Mouse (Mus musculus): ENCODE measurements around the gene Gm11060. TPM values are rescaled to one million over a fixed set of nuclear protein-coding genes. Genes with fewer than 3 reads are reported as not detected.

Gene Gm11060
- polyA plus RNA-seq, 1 experiment from 2014 or later, result not detected

GRCm38 (mm10) chr2:105086081-105086480 is 5.7 kb upstream of the Gm11060 start:
- H3K27me3 ChIP-seq, result 0 out of 2 replicates have a peak, but pooled peaks cover 3% of the 10 kb centered on the region
- no peaks in the 10 kb centered on the region for H3K9me3 ChIP-seq (replicated peaks)
- no peaks in the 10 kb centered on the region for H3K36me3 ChIP-seq
- no peak overlapping the region for H3K27ac ChIP-seq (replicated peaks)
- peaks cover 4% of the 10 kb centered on the region; the same call in 1 of the 2 replicates for H3K4me1 ChIP-seq
- no peak overlapping the region for H3K4me2 ChIP-seq (replicated peaks)
- 87% methylated on average over 3 of the region's 3 CpGs for WGBS
- no peak overlapping the region for H3K9ac ChIP-seq
- no peak overlapping the region for H3K4me3 ChIP-seq (replicated peaks)
- no peak for ATAC-seq (ENCODE audit: insufficient number of reproducible peaks, low FRiP score, low TSS enrichment, low read depth)

- H3K27me3 ChIP-seq, result no peaks in the 10 kb centered on the region
- H3K9ac ChIP-seq, result no peak overlapping the region
- no peak overlapping the region for H3K4me3 ChIP-seq (replicated peaks)
- no peak for ATAC-seq (ENCODE audit: insufficient number of reproducible peaks, low FRiP score, low TSS enrichment, low read depth)
- H3K4me2 ChIP-seq (replicated peaks), result no peak overlapping the region
- no peak overlapping the region for H3K27ac ChIP-seq (replicated peaks)
- no peaks in the 10 kb centered on the region for H3K9me3 ChIP-seq (replicated peaks)
- H3K36me3 ChIP-seq, result no peaks in the 10 kb centered on the region
- WGBS, result 84% methylated on average over 3 of the region's 3 CpGs
- H3K4me1 ChIP-seq, result peaks cover 4% of the 10 kb centered on the region; the same call in 1 of the 2 replicates
Observed at GRCm38 (mm10) chr2:105088005-105088404, 3.8 kb upstream of the Gm11060 start.

GRCm38 (mm10) chr2:105089083-105089482 is 2.7 kb upstream of the Gm11060 start:
- Histone ChIP-seq H3K4me1 (peaks cover 4% of the 10 kb centered on the region; the same call in 1 of the 2 replicates), H3K4me3 (replicated peaks) (no peak overlapping the region), H3K36me3 (no peaks in the 10 kb centered on the region), H3K27ac (replicated peaks) (no peak overlapping the region), H3K4me2 (replicated peaks) (no peak overlapping the region), H3K9me3 (replicated peaks) (no peaks in the 10 kb centered on the region), H3K9ac (no peak overlapping the region), H3K27me3 (no peaks in the 10 kb centered on the region)
- 43% methylated on average over 4 of the region's 4 CpGs for WGBS
- ATAC-seq (ENCODE audit: insufficient number of reproducible peaks, low FRiP score, low TSS enrichment, low read depth), result no peak

GRCm38 (mm10) chr2:105089581-105090508 is 2.0 kb upstream of the Gm11060 start:
- no peak overlapping the region for H3K4me2 ChIP-seq (replicated peaks)
- WGBS, result 42% methylated on average over 7 of the region's 7 CpGs
- H3K4me3 ChIP-seq (replicated peaks), result no peak overlapping the region
- no peaks in the 10 kb centered on the region for H3K9me3 ChIP-seq (replicated peaks)
- ATAC-seq (ENCODE audit: insufficient number of reproducible peaks, low FRiP score, low TSS enrichment, low read depth), result no peak
- H3K36me3 ChIP-seq, result no peaks in the 10 kb centered on the region
- peaks cover 4% of the 10 kb centered on the region; the same call in 1 of the 2 replicates for H3K4me1 ChIP-seq
- no peak overlapping the region for H3K9ac ChIP-seq
- H3K27ac ChIP-seq (replicated peaks), result no peak overlapping the region
- H3K27me3 ChIP-seq, result no peaks in the 10 kb centered on the region

GRCm38 (mm10) chr2:105090991-105091390 is 827 bp upstream of the Gm11060 start:
- Histone ChIP-seq H3K36me3 (no peaks in the 10 kb centered on the region), H3K4me1 (peaks cover 4% of the 10 kb centered on the region; the same call in 1 of the 2 replicates), H3K4me2 (replicated peaks) (no peak overlapping the region), H3K9me3 (replicated peaks) (no peaks in the 10 kb centered on the region), H3K27ac (replicated peaks) (no peak overlapping the region), H3K4me3 (replicated peaks) (no peak overlapping the region), H3K27me3 (no peaks in the 10 kb centered on the region), H3K9ac (no peak overlapping the region)
- ATAC-seq (ENCODE audit: insufficient number of reproducible peaks, low FRiP score, low TSS enrichment, low read depth), result no peak
- 63% methylated on average over 5 of the region's 5 CpGs for WGBS

GRCm38 (mm10) chr2:105097294-105097953 is 5.6 kb downstream of the Gm11060 start:
- ATAC-seq (ENCODE audit: insufficient number of reproducible peaks, low FRiP score, low TSS enrichment, low read depth), result no peak
- Histone ChIP-seq H3K9me3 (replicated peaks) (no peaks in the 10 kb centered on the region), H3K4me1 (no peaks in the 10 kb centered on the region), H3K4me2 (replicated peaks) (no peak overlapping the region), H3K27me3 (no peaks in the 10 kb centered on the region), H3K36me3 (no peaks in the 10 kb centered on the region), H3K9ac (no peak overlapping the region), H3K27ac (replicated peaks) (no peak overlapping the region), H3K4me3 (replicated peaks) (no peak overlapping the region)
- WGBS, result 85% methylated on average over 22 of the region's 22 CpGs

GRCm38 (mm10) chr2:105099410-105099809 is 7.6 kb downstream of the Gm11060 start:
- Histone ChIP-seq H3K27ac (replicated peaks) (no peak overlapping the region), H3K9me3 (replicated peaks) (no peaks in the 10 kb centered on the region), H3K36me3 (no peaks in the 10 kb centered on the region), H3K4me3 (replicated peaks) (no peak overlapping the region), H3K4me2 (replicated peaks) (no peak overlapping the region), H3K9ac (no peak overlapping the region), H3K27me3 (no peaks in the 10 kb centered on the region), H3K4me1 (no peaks in the 10 kb centered on the region)
- WGBS, result 57% methylated on average over 7 of the region's 7 CpGs
- ATAC-seq (ENCODE audit: insufficient number of reproducible peaks, low FRiP score, low TSS enrichment, low read depth), result no peak

GRCm38 (mm10) chr2:105100541-105100940 is 8.7 kb downstream of the Gm11060 start:
- no peaks in the 10 kb centered on the region for H3K36me3 ChIP-seq
- H3K4me3 ChIP-seq (replicated peaks), result no peak overlapping the region
- no peak for ATAC-seq (ENCODE audit: insufficient number of reproducible peaks, low FRiP score, low TSS enrichment, low read depth)
- H3K9me3 ChIP-seq (replicated peaks), result no peaks in the 10 kb centered on the region
- 39% methylated on average over 7 of the region's 7 CpGs for WGBS
- no peak overlapping the region for H3K4me2 ChIP-seq (replicated peaks)
- H3K27me3 ChIP-seq, result no peaks in the 10 kb centered on the region
- H3K9ac ChIP-seq, result no peak overlapping the region
- no peaks in the 10 kb centered on the region for H3K4me1 ChIP-seq
- H3K27ac ChIP-seq (replicated peaks), result no peak overlapping the region

- Histone ChIP-seq H3K9ac (no peak overlapping the region), H3K4me3 (replicated peaks) (no peak overlapping the region), H3K9me3 (replicated peaks) (no peaks in the 10 kb centered on the region), H3K36me3 (no peaks in the 10 kb centered on the region), H3K27ac (replicated peaks) (no peak overlapping the region), H3K4me2 (replicated peaks) (no peak overlapping the region), H3K27me3 (peaks cover 21% of the 10 kb centered on the region), H3K4me1 (no peaks in the 10 kb centered on the region)
- WGBS, result 14% methylated on average over 6 of the region's 6 CpGs
- peak; percentile 63 for ATAC-seq (ENCODE audit: insufficient number of reproducible peaks, low FRiP score, low TSS enrichment, low read depth)
Observed at GRCm38 (mm10) chr2:105108703-105109158, 16.9 kb downstream of the Gm11060 start.

- no peak overlapping the region for H3K4me3 ChIP-seq (replicated peaks)
- no peaks in the 10 kb centered on the region for H3K9me3 ChIP-seq (replicated peaks)
- WGBS, result 24% methylated on average over 9 of the region's 9 CpGs
- H3K36me3 ChIP-seq, result no peaks in the 10 kb centered on the region
- H3K27me3 ChIP-seq, result peaks cover 61% of the 10 kb centered on the region
- H3K9ac ChIP-seq, result no peak overlapping the region
- no peak overlapping the region for H3K4me2 ChIP-seq (replicated peaks)
- ATAC-seq (ENCODE audit: insufficient number of reproducible peaks, low FRiP score, low TSS enrichment, low read depth), result no peak
- no peak overlapping the region for H3K27ac ChIP-seq (replicated peaks)
- no peaks in the 10 kb centered on the region for H3K4me1 ChIP-seq
Observed at GRCm38 (mm10) chr2:105114074-105114473, 22.3 kb downstream of the Gm11060 start.

- 67% methylated on average over 8 of the region's 8 CpGs for WGBS
- Histone ChIP-seq H3K4me3 (replicated peaks) (no peak overlapping the region), H3K4me1 (peaks cover under 1% of the 10 kb centered on the region), H3K9me3 (replicated peaks) (no peaks in the 10 kb centered on the region), H3K9ac (no peak overlapping the region), H3K27me3 (peaks cover 84% of the 10 kb centered on the region), H3K36me3 (no peaks in the 10 kb centered on the region), H3K4me2 (replicated peaks) (no peak overlapping the region), H3K27ac (replicated peaks) (no peak overlapping the region)
- ATAC-seq (ENCODE audit: insufficient number of reproducible peaks, low FRiP score, low TSS enrichment, low read depth), result no peak
Observed at GRCm38 (mm10) chr2:105117669-105118068, 25.9 kb downstream of the Gm11060 start.

All from embryonic facial prominence, embryonic 15.5 days (tissue).